Mouse (Mus musculus): ENCODE results near the gene Fpgt.

The Fpgt gene

DNA sequence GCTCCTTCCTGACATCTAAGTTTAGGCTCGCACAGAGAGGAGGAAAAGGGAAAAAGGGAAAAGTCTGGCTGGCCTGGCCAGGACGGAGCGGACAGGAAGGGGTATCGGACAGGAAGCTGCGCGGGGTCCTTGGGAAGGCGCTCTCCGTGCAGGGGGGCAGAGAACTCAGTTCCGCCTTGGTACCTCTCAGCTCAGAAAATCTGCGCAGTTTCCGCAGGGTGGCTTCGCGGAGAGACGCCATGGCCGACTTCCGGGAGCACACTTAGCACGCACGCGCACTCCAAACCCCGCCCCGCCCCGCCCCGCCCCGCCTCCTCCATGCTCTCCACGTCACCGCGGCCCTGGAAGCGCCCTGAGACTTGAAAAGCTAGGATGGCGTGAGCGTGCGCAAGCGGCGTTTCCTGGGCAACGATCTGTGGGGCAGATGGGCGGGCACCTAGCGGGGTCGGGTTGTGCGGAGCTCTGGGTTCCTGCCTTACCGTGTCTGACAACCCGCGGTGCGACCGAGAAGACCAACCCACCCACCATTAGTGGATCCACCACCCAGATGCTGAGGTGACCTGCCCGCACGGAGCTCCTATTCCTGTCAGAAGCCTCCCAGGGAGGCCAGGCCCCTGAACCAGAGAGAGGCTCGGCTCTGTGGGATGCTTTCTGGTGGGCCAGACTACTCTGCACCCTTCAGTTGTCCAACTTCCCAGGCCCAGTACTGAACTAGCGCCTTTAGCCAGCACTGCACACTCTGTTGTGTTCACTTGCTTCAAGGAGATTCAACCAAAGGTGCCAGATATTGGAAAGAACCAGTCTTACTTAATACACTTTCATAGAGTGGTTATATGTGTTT, at the start of gene Fpgt, which contains the start of gene Lrriq3:
Gene Fpgt (minus strand): TSS at position 288 of the 841 bp plus-strand sequence.
Gene Lrriq3 (plus strand): TSS at position 319 of the 841 bp plus-strand sequence.
- DNase-seq, result peak; percentile 90 to 91

DNA sequence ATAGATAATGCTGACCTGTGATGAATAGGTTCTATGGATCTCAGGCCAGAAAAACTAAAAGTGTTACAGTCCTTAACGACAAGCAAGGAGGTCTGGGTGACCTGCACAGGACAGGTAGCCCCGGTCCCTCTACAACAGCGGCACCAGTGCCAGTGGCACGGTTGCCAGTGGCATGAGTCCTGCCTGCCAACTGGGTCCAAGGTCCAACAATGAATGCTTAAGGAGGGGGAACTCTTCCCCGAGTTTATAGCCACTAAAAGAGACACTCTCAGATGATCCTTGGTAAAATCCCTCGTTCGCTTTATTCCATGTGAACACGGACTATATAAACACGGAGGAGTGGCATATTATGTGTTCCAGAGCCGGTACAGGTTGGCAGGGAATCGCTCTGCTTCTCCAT, 47.8 kb upstream of the Fpgt start:
- peak; percentile 8 to 10 for DNase-seq

DNA sequence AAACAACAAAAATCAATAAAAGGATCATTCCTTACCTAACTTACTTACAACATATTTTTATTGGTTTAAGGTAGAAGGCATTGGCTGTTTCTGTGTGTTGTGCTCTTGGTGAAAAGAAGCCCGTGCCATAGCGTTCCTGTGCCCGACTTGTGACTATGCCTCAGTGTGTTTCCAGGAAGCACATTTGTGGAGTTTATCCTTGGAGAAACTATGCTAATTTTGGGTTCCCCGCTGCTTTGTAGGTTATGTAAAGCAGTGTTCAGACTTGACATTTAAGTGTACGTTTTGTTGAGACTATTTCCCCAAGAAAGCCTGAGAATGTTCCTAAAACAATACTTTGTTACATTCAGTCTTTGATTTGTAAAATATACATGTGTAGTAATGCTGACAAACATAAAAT, 44.5 kb upstream of the Fpgt start:
- DNase-seq, result no peak

DNA sequence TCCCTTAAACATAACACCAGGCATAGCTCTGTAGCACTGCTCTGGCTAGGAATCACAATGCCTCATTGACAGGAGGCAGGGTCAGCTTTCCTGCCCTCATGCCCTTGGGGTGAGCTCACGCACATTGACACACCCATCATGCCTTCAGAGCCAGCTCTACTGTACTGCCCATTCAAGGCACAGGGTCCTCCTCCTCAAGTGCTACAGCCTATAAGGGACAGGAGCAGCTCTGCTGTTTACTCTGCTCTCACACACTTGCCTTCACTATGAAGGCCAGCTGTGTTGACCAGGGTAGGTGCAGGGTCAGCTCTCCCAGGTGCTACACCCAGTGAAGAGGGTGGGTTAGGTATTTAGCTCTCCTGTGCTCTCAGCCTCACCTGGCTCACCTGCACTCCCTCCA, 12.8 kb upstream of the Fpgt start:
- no peak for DNase-seq

DNA sequence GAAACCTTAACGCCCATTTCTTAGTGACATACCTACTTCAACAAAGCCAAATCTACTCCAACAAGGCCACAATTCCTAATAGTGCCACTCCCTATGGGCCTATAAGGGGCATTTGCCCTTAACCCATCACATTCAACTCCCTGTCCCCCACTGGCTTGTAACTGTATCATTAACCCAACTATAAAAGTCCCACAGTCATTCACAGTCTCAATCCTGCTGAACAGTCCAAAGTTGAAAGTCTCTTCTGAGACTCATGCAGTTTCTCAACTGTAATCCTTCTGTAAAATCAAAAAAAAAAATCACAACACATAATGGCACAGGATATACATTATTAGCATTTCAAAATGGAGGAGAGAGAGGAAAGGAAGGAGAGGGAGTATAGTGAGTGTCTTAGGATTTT, 6.1 kb upstream of the Fpgt start:
- peak in 1 of 2 experiments; percentile 9 for DNase-seq

DNA sequence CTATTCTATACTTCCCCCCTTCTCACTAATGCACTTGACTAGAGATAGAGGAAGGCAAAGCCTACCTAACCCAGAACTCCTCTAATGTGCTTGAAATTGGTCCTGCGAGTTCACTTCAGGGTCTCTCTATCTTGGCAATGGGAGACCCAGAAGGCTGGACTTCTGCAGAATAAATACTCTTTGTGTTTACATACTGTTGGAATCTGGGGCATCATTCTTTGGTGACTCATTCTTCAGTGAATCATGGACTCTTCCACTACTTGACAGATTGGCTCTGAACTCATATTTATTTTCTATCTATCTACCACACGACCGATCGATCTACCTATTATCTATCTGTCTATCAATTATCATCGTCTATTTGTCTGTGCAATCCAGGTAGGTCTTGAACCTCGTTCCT, 1.1 kb downstream of the Fpgt start:
- DNase-seq, result no peak

DNA sequence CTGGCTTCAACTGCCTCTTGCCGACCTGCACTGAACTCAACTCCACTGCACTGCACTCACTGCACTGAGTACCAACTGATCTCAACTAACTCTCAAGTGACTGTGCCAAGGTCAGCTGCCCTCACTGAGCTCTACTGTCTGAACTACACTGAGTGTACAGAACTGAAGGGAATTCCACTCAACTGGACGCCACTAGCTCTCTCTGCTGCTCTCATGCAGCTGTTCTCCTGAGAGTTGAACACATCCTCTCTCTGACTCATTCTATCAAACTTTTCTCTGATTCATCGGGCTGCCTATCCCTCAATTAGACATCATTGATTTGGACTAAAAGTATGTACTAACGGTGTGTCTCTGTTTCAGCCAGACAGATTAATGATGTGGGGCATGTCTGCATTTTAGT, 15.3 kb downstream of the Fpgt start:
- no peak for DNase-seq

DNA sequence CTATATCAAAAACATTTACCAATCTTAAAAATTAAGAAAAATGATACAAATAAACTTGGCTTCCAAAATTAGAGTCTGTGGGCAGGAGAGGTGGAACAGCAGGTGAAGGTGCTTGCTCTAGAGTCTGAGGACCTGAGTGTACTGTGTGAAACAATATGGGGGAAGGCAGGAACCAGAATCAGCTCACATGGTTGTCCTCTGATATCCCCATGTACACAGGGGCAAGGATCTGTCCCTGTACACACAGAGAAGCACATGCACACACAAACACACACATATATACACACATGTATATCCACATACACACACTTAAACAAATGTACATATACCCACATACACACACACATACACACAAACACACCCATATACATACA, 33.8 kb downstream of the Fpgt start:
- DNase-seq, result no peak

DNA sequence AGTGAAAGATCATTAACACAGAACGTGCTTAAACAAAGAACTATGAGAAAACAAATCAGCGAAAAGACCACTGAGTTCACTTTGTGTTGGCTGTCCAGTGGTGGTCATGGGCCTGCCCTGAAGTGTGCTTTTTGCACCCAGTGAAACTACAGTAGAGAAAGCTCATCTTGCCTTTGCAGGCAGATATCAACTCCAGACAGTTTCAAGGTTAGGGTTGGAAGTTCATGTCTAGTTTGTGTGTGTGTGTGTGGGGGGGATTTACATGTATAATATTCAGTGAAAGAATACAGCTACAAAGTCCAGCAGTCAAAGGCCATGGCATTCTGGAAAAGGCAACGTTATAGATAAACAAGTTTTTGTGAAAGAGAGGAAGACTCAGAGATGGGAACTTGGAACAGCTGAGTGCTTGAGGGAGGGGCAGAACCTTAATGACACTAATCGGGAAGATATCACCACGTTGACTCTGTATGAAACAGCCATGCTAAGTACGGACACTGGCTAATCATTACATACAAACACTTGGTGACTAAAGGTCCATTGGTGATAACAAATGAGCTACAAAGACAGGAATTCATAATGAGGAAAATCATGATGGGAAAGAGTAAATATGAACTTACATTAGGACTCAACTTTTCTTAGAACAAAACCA, 34.3 kb downstream of the Fpgt start:
- DNase-seq, result no peak

DNA sequence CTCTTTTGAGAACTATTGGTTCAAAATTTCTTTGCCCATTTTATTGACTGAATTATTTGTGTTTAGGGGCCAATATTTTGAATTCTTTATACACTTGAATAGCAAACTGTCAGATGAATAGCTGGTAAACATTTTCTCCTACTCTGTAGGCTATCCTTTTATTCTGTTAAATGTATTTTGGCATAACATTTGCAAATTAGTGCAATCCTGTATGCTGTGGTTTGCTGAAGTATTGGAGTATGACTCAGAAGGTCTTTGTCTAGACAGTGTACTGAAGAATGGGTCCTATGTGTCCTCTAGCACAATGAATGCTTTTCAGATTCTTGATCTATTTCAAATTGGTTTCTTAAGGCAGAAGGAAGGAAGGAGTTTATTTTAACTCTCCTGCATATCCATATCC, 35.6 kb downstream of the Fpgt start:
- DNase-seq, result no peak

DNA sequence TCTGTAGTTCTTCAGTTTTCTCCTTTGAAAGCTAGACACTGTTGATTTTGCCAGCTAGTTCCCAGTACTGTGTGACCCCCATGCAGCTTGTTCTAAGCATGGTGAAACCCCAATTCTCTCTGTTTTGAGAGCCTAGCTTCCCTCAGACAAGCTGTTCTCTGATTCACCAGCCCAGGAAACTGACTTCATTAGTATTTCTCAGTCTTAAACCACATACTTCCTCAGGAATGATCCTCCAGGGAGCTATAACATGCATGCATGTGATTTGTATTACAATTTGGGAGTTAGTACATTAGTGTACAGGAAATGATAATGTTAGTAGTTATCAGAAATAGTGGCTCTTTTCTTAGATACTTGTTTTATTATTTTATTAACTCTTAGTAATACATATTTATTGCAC, 36.6 kb downstream of the Fpgt start:
- DNase-seq, result no peak

DNA sequence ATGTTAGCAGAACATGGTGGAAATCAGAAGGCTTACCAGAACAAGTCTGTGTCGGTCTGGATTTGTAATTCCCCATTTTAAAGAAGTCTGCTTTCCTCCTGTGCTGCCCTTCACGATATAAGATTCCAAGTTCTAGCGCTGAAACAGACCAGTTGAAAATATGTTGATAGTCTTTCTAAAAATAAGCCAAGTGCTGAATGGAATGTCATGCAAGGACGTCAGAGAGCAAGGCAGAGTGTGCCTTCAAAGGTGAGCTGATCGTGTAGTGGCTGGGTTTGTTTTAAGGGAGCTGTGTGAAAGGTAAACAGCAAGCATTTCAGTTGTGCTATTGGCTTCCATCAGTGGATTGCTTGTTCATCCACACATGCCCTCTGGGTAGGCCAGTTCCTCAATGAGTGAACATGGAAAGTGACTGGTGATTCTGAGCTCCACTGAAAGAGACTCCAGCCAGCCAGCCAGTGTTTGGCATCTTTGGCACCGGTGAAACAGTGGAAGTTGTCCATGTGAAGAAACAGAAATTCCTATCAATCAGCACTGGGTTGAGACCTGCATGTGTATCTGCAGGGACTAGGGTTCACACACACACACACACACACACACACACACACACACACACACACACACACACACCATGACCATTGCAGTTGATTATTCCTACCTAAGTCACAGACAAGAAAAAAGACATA, 37.8 kb downstream of the Fpgt start, which contains the start of gene Tnni3k:
Gene Tnni3k (minus strand): TSS at position 177 of the 686 bp plus-strand sequence.
- no peak for DNase-seq

DNA sequence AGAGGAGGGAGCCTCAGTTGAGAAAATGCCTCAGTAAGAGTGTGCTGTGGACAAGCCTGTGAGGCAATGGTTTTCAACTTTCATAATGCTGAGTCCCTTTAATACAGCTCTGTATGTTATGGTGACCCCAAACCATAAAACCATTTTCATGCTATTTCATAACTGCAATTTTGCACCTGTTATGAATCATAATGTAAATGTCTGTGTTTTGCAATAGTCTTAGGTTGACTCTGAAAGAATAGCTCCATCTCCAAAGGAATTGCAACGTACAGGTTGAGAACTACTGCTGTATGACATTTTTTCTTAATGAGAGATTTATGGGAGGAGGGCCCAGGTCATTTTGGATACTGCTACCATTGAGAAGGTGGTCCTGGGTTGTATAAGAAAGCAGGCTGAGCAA, 40.0 kb downstream of the Fpgt start:
- no peak for DNase-seq

DNA sequence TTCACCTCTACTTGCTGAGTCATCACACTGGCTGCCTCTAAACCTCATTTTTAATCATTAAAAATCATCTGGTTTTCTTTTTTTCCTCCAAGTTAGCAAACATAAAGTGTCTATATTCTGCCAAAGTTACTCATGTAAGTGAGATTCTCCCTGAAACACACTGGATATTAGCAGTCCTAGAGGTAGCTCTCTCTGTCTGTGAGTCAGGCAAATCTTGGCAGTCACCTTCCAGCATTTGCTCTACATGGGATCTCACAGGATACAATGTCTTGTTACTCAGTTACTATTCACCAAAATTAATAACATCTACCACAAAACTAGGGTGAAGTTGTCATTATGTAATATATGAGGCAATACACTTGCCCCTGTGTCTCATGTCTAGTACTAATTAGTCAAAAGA, 41.2 kb downstream of the Fpgt start:
- DNase-seq, result no peak

DNA sequence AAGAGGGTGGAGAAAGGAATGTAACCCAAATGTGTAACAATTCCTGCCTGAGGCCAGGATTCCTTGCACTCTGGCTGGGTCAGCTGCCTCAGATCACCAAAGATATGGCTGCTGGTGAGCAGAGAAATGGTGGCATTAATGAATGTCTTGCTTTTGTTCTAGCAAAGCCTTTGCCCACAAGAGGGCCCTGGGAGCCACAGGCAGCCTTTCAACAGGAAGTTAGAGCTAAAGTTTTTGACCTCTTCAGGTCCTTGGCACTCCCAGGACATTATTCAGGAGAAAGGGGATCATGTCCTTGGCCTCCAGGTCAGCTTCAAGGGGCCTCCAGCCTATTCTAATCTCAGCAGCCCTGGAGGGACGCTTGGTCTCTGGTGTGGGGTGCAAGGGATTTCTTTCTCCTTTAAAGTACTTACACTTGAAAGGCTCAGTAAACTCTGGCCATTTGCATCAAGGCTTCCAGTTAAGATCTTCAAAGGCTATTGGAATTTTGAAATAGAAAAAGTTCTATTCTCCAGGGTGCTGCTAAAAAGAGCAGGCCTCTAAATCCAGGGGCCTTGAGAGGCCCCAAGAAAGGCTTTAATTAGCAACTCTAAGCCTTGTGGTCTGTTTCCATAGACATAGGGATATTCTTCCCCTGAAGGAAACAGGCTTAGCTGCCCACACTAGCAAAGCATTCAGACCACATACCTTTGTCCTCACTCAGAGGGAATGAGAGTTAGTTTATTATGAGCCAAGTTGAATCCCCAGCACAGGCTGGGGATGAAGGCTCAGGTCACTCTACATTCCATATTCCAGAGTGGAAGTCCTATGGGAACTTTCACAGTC, 54.0 kb downstream of the Fpgt start:
- DNase-seq, result no peak

Data from kidney, adult 8-10 months (tissue).